ENCODE assay signal across 9 mouse cellular contexts in the genomic region with DNA sequence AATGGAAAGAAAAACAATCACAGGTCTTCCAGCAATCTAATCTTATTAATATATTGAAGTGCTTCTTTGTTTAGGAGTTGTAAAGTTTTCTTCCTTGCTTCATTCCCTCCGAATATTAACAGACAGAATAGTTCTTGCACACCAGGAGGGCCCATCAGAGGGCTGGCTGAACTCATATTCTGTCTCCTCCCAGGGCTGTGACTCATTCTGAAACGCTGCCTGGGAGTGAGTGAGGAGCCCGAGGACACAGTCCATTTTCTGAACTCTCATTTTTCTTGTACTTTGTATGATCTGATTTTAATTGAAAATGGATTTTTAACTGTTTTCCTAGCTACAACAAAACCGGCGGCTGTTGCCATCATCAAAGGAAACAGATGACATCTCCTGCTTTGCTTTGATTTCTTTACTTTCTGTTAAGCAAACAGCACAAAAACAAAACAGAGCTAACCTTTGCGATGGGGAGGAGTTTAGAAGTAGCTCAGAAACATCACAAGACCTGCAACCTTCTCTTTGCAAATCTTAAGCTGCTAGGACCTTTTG.
A peak's percentile ranks its signal among the peaks of the same experiment; 100 is the strongest.
DNase-seq lines count a peak whose midpoint lies in the region; ATAC-seq lines count a peak whose summit lies in the region.
"Had no signal": no experiment of that assay in that cellular context is flagged by ENCODE, and none has a peak within 500 bp of the region (broad histone marks: within the 10 kb centered on the region; RNA-seq: fewer than 3 reads in every experiment).

No protein-coding gene starts in this region.

- H3K36me3 ChIP-seq in embryonic facial prominence, embryonic 14.5 days (ENCODE audit: control insufficient read depth, insufficient read depth, low read length) = no peaks in the 10 kb centered on the region
- no peaks in the 10 kb centered on the region for H3K36me3 ChIP-seq in embryonic facial prominence, embryonic 10.5 days (replicated peaks)
- no peaks in the 10 kb centered on the region for H3K36me3 ChIP-seq in intestine, embryonic 15.5 days
- H3K36me3 ChIP-seq in forebrain, embryonic 13.5 days (ENCODE audit: poor library complexity, severe bottlenecking) = no peaks in the 10 kb centered on the region
- no peaks in the 10 kb centered on the region for H3K36me3 ChIP-seq in neural tube, embryonic 15.5 days
- H3K36me3 ChIP-seq: midbrain, embryonic 10.5 days had no signal

- ATAC-seq in embryonic facial prominence, embryonic 14.5 days (ENCODE audit: low read depth) = peak; percentile 37; the same call in 1 of the 2 replicates
- ATAC-seq in intestine, embryonic 15.5 days = peak; percentile 83
- no peak for ATAC-seq in forebrain, embryonic 13.5 days
- no peak for ATAC-seq in neural tube, embryonic 15.5 days (ENCODE audit: low FRiP score)
- ATAC-seq in activated CD4-positive, CD25-positive, alpha-beta regulatory T cell, adult 4 months = no peak

- no peak overlapping the region for H3K4me2 ChIP-seq in embryonic facial prominence, embryonic 14.5 days (ENCODE audit: low read depth, low read length)
- no peak overlapping the region for H3K4me2 ChIP-seq in intestine, embryonic 15.5 days (replicated peaks)
- H3K4me2 ChIP-seq in forebrain, embryonic 13.5 days = no peak overlapping the region
- H3K4me2 ChIP-seq in neural tube, embryonic 15.5 days = no peak overlapping the region

- H3K27ac ChIP-seq in embryonic facial prominence, embryonic 14.5 days (replicated peaks; ENCODE audit: low read depth, low read length) = no peak overlapping the region
- H3K27ac ChIP-seq in embryonic facial prominence, embryonic 10.5 days (replicated peaks) = no peak overlapping the region
- no peak overlapping the region for H3K27ac ChIP-seq in intestine, embryonic 15.5 days
- no peak overlapping the region for H3K27ac ChIP-seq in forebrain, embryonic 13.5 days
- H3K27ac ChIP-seq in neural tube, embryonic 15.5 days (replicated peaks) = no peak overlapping the region
- H3K27ac ChIP-seq: midbrain, embryonic 10.5 days had no signal

- peak; percentile 18 for DNase-seq in embryonic facial prominence, embryonic 14.5 days (ENCODE audit: low spot score)
- DNase-seq in embryonic facial prominence, embryonic 10.5 days (ENCODE audit: low spot score) = no peak
- peak; percentile 7 for DNase-seq in urinary bladder, postnatal 25 days (ENCODE audit: low spot score)
- no peak for DNase-seq in urinary bladder, postnatal 4 days (ENCODE audit: low spot score in 2 of 2)

- H3K9me3 ChIP-seq in embryonic facial prominence, embryonic 14.5 days (ENCODE audit: control insufficient read depth, low read length) = no peaks in the 10 kb centered on the region
- H3K9me3 ChIP-seq in embryonic facial prominence, embryonic 10.5 days = no peaks in the 10 kb centered on the region
- H3K9me3 ChIP-seq in intestine, embryonic 15.5 days = no peaks in the 10 kb centered on the region
- no peaks in the 10 kb centered on the region for H3K9me3 ChIP-seq in forebrain, embryonic 13.5 days (replicated peaks)
- H3K9me3 ChIP-seq in neural tube, embryonic 15.5 days (replicated peaks) = no peaks in the 10 kb centered on the region
- H3K9me3 ChIP-seq: midbrain, embryonic 10.5 days had no signal

- H3K27me3 ChIP-seq in embryonic facial prominence, embryonic 14.5 days (replicated peaks; ENCODE audit: control insufficient read depth, insufficient read depth, low read length) = no peaks in the 10 kb centered on the region
- H3K27me3 ChIP-seq in embryonic facial prominence, embryonic 10.5 days (replicated peaks; ENCODE audit: low read depth, poor library complexity, severe bottlenecking) = no peaks in the 10 kb centered on the region
- no peaks in the 10 kb centered on the region for H3K27me3 ChIP-seq in intestine, embryonic 15.5 days (replicated peaks)
- no peaks in the 10 kb centered on the region for H3K27me3 ChIP-seq in forebrain, embryonic 13.5 days
- no peaks in the 10 kb centered on the region for H3K27me3 ChIP-seq in neural tube, embryonic 15.5 days (replicated peaks)

- no peak overlapping the region for H3K9ac ChIP-seq in embryonic facial prominence, embryonic 14.5 days (ENCODE audit: low read depth, low read length)
- no peak overlapping the region for H3K9ac ChIP-seq in intestine, embryonic 15.5 days
- no peak overlapping the region for H3K9ac ChIP-seq in forebrain, embryonic 13.5 days
- H3K9ac ChIP-seq in neural tube, embryonic 15.5 days (replicated peaks) = no peak overlapping the region

- 50% methylated on average over 6 of the region's 6 CpGs for WGBS in embryonic facial prominence, embryonic 14.5 days
- 72% methylated on average over 6 of the region's 6 CpGs for WGBS in embryonic facial prominence, embryonic 10.5 days
- 57% methylated on average over 6 of the region's 6 CpGs for WGBS in intestine, embryonic 15.5 days
- WGBS in forebrain, embryonic 13.5 days = 61% methylated on average over 6 of the region's 6 CpGs
- 59% methylated on average over 6 of the region's 6 CpGs for WGBS in neural tube, embryonic 15.5 days

- H3K4me1 ChIP-seq in embryonic facial prominence, embryonic 14.5 days (ENCODE audit: control insufficient read depth, insufficient read depth, low read length) = no peaks in the 10 kb centered on the region
- H3K4me1 ChIP-seq in embryonic facial prominence, embryonic 10.5 days = no peaks in the 10 kb centered on the region
- H3K4me1 ChIP-seq in intestine, embryonic 15.5 days (replicated peaks) = no peaks in the 10 kb centered on the region
- no peaks in the 10 kb centered on the region for H3K4me1 ChIP-seq in forebrain, embryonic 13.5 days
- no peaks in the 10 kb centered on the region for H3K4me1 ChIP-seq in neural tube, embryonic 15.5 days
- H3K4me1 ChIP-seq: midbrain, embryonic 10.5 days had no signal

- no peak overlapping the region for H3K4me3 ChIP-seq in embryonic facial prominence, embryonic 14.5 days (ENCODE audit: low read depth, low read length)
- H3K4me3 ChIP-seq in embryonic facial prominence, embryonic 10.5 days = no peak overlapping the region
- H3K4me3 ChIP-seq in intestine, embryonic 15.5 days (replicated peaks) = no peak overlapping the region
- no peak overlapping the region for H3K4me3 ChIP-seq in forebrain, embryonic 13.5 days
- no peak overlapping the region for H3K4me3 ChIP-seq in neural tube, embryonic 15.5 days (replicated peaks)
- H3K4me3 ChIP-seq: midbrain, embryonic 10.5 days had no signal

Comparison
In these comparisons a context has a peak if more than half of its experiments do, and no peak if none do; other contexts are left out.
1. DNase-seq: peak in embryonic facial prominence, embryonic 14.5 days (single experiment) and urinary bladder, postnatal 25 days (single experiment); none in embryonic facial prominence, embryonic 10.5 days (single experiment) and urinary bladder, postnatal 4 days (0 of 2).
2. ATAC-seq: peak in embryonic facial prominence, embryonic 14.5 days (single experiment) and intestine, embryonic 15.5 days (single experiment); none in forebrain, embryonic 13.5 days (single experiment), neural tube, embryonic 15.5 days (single experiment) and activated CD4-positive, CD25-positive, alpha-beta regulatory T cell, adult 4 months (single experiment).